Mouse (Mus musculus): ENCODE measurements at regions not wholly inside any gene's neighbourhood (a gene's known extent, or its start where the extent isn't known, plus 50 kb on each side); places are given as distances from the start of the nearest gene placed in this dataset.

DNA sequence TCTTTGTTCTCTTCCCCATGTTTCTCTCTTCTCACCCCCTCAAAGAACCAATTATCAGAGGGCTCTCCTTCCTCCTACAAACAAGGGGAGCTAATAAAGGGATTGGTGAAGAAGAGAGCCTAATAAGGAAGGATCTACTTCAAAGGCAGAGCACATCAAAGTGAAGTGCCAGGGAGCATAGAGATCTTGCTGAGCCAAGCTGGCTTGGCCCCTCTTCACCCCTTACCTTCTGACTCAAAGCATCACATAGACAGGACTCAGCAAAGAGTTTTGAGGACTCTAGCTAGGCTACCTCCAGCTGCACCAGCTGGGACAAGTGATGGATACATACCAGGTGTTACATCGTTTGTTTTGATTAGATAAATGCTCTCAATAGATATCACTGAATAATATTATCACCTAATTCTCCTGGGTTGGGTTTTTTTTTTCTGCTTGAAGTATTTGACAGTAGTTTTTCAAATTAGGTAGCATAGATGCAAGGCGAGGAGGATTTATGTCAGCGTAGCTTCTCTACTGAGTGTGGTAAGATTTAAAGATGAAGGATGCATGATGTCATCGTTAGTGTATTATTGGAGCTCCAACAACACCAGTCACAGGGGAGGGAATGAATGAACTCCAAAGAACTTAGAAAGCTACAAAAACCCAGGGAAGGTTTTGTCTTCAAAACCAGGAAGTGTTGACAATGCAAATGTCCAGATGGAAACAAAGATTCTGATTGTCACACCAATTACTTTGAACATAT, 69.1 kb upstream of the Prr30 start:
- no peak for DNase-seq (ENCODE audit: extremely low read depth, insufficient read length, low spot score)

DNA sequence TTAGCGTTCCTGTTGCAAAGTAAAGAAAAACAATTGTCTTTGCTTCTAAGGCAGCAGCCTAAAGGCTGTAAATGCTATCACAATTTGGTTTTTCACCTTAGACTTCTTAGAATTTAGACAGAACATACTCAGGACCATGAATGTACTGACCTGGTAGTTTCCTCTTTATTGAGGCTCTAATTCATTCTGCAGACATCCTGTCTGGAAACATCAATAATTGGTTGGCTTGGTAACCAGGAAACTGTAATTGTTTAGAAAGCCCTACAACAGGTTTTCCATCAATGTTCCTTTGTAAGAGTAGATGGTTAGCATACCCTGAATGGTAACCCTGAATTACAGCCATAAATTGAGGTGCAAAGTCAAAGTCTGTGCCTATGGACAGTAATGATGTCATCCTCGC, 67.4 kb upstream of the Prr30 start:
- DNase-seq (ENCODE audit: extremely low read depth, insufficient read length, low spot score) = no peak

Data from 3134 (cell line).